Mouse (Mus musculus) intestine, postnatal 0 days (tissue): ENCODE results near the gene Ptpn3. TPM values are rescaled to one million over a fixed set of nuclear protein-coding genes. Genes with fewer than 3 reads are reported as not detected.

Experiments
- ATAC-seq: fragments of 200-750 bp; cut with Nextera tagmentation; 2 replicates; pipeline ENCODE4 v1.8.0; 2017; ENCODE audit warnings: mild to moderate bottlenecking, moderate TSS enrichment, moderate library complexity
- H3K27ac ChIP-seq: fragments of 300-500 bp; sonication (generic); 2 replicates; pipeline ENCODE4 v1.5.1; 2014; ENCODE audit warnings: mild to moderate bottlenecking, low read depth, low read length, moderate library complexity
- H3K27me3 ChIP-seq: fragments of 300-500 bp; sonication (generic); replicated peaks from 2 replicates; pipeline ENCODE4 v1.6.1; 2014; ENCODE audit warnings: low read length, mixed read lengths; ENCODE audit not compliant: control insufficient read depth, insufficient read depth
- H3K36me3 ChIP-seq: fragments of 300-500 bp; sonication (generic); 2 replicates; pipeline ENCODE4 v1.6.1; 2014; ENCODE audit warnings: mild to moderate bottlenecking, moderate library complexity; ENCODE audit not compliant: control insufficient read depth, insufficient read depth
- H3K4me1 ChIP-seq: fragments of 300-500 bp; sonication (generic); replicated peaks from 2 replicates; pipeline ENCODE4 v1.6.1; 2014; ENCODE audit warnings: antibody characterized with exemption, low read length, mixed read lengths; ENCODE audit not compliant: control insufficient read depth, insufficient read depth
- H3K4me2 ChIP-seq: fragments of 300-500 bp; sonication (generic); replicated peaks from 2 replicates; pipeline ENCODE4 v1.6.1; 2014; ENCODE audit warnings: low read depth, mild to moderate bottlenecking, moderate library complexity
- H3K4me3 ChIP-seq: fragments of 300-500 bp; sonication (generic); 2 replicates; pipeline ENCODE4 v1.5.1; 2014; ENCODE audit warnings: low read depth, low read length
- H3K9ac ChIP-seq: fragments of 300-500 bp; sonication (generic); 2 replicates; pipeline ENCODE4 v1.6.1; 2014; ENCODE audit warnings: mild to moderate bottlenecking, low read depth, low read length
- H3K9me3 ChIP-seq: fragments of 300-500 bp; sonication (generic); 2 replicates; pipeline ENCODE4 v1.6.1; 2016; ENCODE audit warnings: mixed run types; ENCODE audit not compliant: control insufficient read depth
- CTCF ChIP-seq: sonication (generic); IDR thresholded peaks from 2 replicates; pipeline ENCODE4 v1.5.1; 2016; ENCODE audit warnings: low read depth, mild to moderate bottlenecking, control low read depth, antibody characterized with exemption, moderate library complexity
- WGBS: fragments of 180-500 bp; shearing (Covaris S2); extraction: QIAGEN DNeasy Blood & Tissue Kit; methylation state at CpG from one replicate; pipeline ENCODE4 v1.1.7; 2014; 5-methylcytosine and 5-hydroxymethylcytosine counted together
- polyA plus RNA-seq: library from polyadenylated mRNA; unstranded; fragments of >200 nt; fragmentation: Nextera tagmentation; extraction: Ambion mirVana; gene quantifications from 2 replicates; pipeline ENCODE4 v1.2.1, GENCODE M21; 2015

The Ptpn3 gene
- polyA plus RNA-seq, 1 experiment from 2014 or later: 8.6 TPM

- WGBS: 61% methylated on average over 4 of the region's 4 CpGs
- Histone ChIP-seq H3K9me3 (no peaks in the 10 kb centered on the region), H3K36me3 (no peaks in the 10 kb centered on the region), H3K27me3 (no peaks in the 10 kb centered on the region), H3K4me1 (no peaks in the 10 kb centered on the region), H3K27ac (no peak overlapping the region), H3K9ac (no peak overlapping the region), H3K4me3 (no peak overlapping the region), H3K4me2 (no peak overlapping the region)
- ATAC-seq: no peak
- no peak for TF ChIP-seq CTCF
Observed at GRCm38 (mm10) chr4:57178881-57179280, 122.8 kb downstream of the Ptpn3 start.

- 61% methylated on average over 10 of the region's 10 CpGs for WGBS
- H3K27me3 ChIP-seq: no peaks in the 10 kb centered on the region
Observed at GRCm38 (mm10) chr4:57175329-57175728, 126.3 kb downstream of the Ptpn3 start.

DNA sequence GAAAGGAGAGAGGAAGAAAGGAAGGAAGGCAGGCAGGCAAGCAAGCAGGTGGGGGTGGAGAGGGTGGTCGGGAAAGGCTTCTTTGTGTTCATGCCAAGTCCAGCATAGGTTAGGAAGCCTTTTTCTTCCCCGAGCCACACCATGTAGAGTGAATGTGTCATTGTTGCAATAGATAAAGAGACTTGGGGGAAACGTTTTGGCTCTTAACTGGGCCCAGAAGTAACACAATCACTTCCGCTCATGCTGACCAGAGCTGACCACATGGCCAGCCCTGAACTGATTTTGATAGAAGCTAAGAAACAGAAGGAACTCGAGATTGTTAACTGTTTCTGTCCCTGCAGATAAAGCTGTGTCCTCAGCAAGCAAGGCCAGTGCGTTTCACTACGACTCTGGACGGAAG is 128.8 kb downstream of the Ptpn3 start:
- Histone ChIP-seq H3K27ac (no peak overlapping the region), H3K4me2 (no peak overlapping the region), H3K36me3 (no peaks in the 10 kb centered on the region), H3K4me1 (no peaks in the 10 kb centered on the region), H3K9me3 (no peaks in the 10 kb centered on the region), H3K27me3 (no peaks in the 10 kb centered on the region), H3K4me3 (no peak overlapping the region), H3K9ac (no peak overlapping the region)
- TF ChIP-seq CTCF: no peak
- WGBS: 61% methylated on average over 8 of the region's 8 CpGs
- ATAC-seq: no peak

More at GRCm38 (mm10) chr4:57175329-57175728, 126.3 kb downstream of the Ptpn3 start:
- Histone ChIP-seq H3K27ac (no peak overlapping the region), H3K4me3 (no peak overlapping the region), H3K4me2 (no peak overlapping the region), H3K4me1 (no peaks in the 10 kb centered on the region), H3K9me3 (no peaks in the 10 kb centered on the region), H3K9ac (no peak overlapping the region), H3K36me3 (no peaks in the 10 kb centered on the region)
- TF ChIP-seq CTCF: no peak
- no peak for ATAC-seq

DNA sequence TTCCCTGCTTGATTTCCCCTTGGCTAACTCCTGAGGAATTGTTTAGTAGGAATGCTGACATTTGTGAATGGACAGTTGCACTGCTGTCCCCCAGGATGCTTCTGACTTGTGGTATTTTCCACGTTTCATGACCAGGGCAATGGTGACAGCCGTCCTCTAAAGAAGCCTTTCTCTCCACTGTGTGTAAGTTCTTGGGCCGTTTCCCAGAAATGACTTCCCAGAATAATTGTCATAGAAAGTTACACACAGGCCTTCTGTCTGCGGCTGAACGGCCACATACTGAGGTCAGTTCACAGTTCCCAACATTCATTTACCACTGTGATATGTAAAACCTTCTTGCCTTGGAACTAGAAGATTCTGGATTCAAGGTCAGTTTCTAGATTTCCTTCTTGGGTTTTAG is 129.8 kb downstream of the Ptpn3 start:
- 0 out of 2 replicates have a peak, but pooled peaks cover 4% of the 10 kb centered on the region for H3K4me1 ChIP-seq
- no peak overlapping the region for H3K4me2 ChIP-seq
- no peaks in the 10 kb centered on the region for H3K9me3 ChIP-seq
- WGBS: 64% methylated on average over 5 of the region's 5 CpGs
- H3K27ac ChIP-seq: no peak overlapping the region
- ATAC-seq: no peak
- no peaks in the 10 kb centered on the region for H3K36me3 ChIP-seq
- no peak overlapping the region for H3K9ac ChIP-seq
- H3K4me3 ChIP-seq: no peak overlapping the region
- H3K27me3 ChIP-seq: no peaks in the 10 kb centered on the region
- TF ChIP-seq CTCF: no peak

GRCm38 (mm10) chr4:57168680-57169079 is 133.0 kb downstream of the Ptpn3 start:
- H3K36me3 ChIP-seq: no peaks in the 10 kb centered on the region
- no peak overlapping the region for H3K4me3 ChIP-seq
- no peaks in the 10 kb centered on the region for H3K9me3 ChIP-seq
- no peaks in the 10 kb centered on the region for H3K27me3 ChIP-seq
- ATAC-seq: no peak
- H3K4me2 ChIP-seq: no peak overlapping the region
- 79% methylated on average over 3 of the region's 3 CpGs for WGBS
- H3K27ac ChIP-seq: no peak overlapping the region
- H3K9ac ChIP-seq: no peak overlapping the region
- no peak for TF ChIP-seq CTCF
- 0 out of 2 replicates have a peak, but pooled peaks cover 5% of the 10 kb centered on the region for H3K4me1 ChIP-seq

DNA sequence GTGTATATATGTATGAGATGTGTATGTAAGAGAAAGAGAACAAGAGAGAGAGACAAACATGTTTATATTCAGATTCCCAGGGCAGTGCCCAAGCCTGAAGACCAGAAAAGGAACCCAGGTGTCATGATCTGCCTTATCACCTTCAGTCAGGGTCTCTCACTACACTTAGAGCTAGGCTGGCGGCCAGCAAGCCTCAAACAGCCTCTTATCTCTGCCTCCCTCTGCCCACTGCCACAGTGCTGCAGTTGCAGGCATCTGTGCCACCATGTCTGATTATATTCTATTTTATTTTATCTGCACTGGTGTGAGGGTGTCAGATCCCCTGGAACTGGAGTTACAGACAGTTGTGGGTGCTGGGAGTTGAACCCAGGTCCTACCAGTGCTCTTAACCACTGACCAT is 133.4 kb downstream of the Ptpn3 start:
- Histone ChIP-seq H3K4me2 (no peak overlapping the region), H3K9ac (no peak overlapping the region), H3K4me1 (0 out of 2 replicates have a peak, but pooled peaks cover 5% of the 10 kb centered on the region), H3K4me3 (no peak overlapping the region), H3K27me3 (no peaks in the 10 kb centered on the region), H3K27ac (no peak overlapping the region), H3K9me3 (no peaks in the 10 kb centered on the region), H3K36me3 (no peaks in the 10 kb centered on the region)
- 88% methylated on average over 1 of the region's 1 CpGs for WGBS
- ATAC-seq: no peak
- no peak for TF ChIP-seq CTCF
